Mouse (Mus musculus) testis, postnatal 14 days (tissue): ENCODE data around the gene Cckar.

ENCODE experiments used
- DNase-seq: peaks from one replicate; pipeline ENCODE4 v3.0.0; 2021; ENCODE audit warnings: low spot score

The Cckar gene

GRCm38 (mm10) chr5:53672352-53672751, 35.2 kb downstream of the Cckar start:
- DNase-seq, result peak; percentile 35

GRCm38 (mm10) chr5:53671507-53671906, 36.0 kb downstream of the Cckar start:
- no peak for DNase-seq

GRCm38 (mm10) chr5:53670321-53670938, 37.1 kb downstream of the Cckar start:
- no peak for DNase-seq

DNA sequence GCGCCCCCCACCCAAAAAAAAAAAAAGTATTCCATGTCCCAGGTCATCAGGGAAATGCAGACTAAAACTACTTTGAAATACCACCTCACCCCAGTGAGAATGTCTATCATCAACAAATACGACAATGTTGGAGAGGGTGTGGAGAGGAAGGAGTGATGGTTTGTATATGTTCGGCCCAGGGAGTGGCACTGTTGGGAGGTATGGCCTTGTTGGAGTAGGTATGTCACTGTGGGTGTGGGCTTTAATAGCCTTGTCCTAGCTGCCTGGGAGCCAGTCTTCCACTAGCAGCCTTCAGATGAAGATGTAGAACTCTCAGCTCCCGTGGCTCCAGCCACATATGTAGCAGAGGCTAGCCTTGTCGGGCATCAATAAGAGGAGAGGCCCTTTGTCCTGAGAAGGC, 39.5 kb downstream of the Cckar start:
- no peak for DNase-seq

- DNase-seq, result no peak
These were observed 43.8 kb downstream of the Cckar start for GRCm38 (mm10) chr5:53663665-53664064.

DNA sequence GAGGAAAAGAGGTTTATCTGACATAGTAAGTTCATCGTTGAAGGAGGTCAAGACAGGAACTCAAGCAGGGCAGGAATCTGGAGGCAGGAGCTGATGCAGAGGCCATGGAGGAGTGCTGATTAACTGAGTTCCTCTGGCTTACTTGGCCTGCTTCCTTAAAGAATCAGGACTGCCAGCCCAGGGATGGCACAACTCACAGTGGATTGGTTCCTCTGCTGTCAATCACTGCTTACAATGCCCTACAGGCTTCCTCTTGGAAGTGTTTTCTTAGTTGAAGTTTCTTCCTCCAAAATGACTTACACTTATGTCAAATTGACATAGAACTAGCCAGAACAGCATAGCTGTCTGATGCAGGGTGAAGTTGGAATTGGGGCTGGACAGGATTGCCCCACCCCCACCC, 45.1 kb downstream of the Cckar start:
- no peak for DNase-seq

- DNase-seq, result no peak
These were observed 46.0 kb downstream of the Cckar start for GRCm38 (mm10) chr5:53661508-53661907.

- no peak for DNase-seq
These were observed 49.6 kb downstream of the Cckar start for GRCm38 (mm10) chr5:53657925-53658324.

GRCm38 (mm10) chr5:53656596-53656995, 50.9 kb downstream of the Cckar start:
- DNase-seq, result no peak
